Mouse (Mus musculus) ES-E14 (cell line): ENCODE measurements around the gene Pgbd5.

ENCODE experiments used
- HCFC1 ChIP-seq: IDR thresholded peaks from 2 replicates; pipeline ENCODE4 v1.6.1; 2012; ENCODE audit warnings: low read length, inconsistent platforms, borderline replicate concordance; ENCODE audit not compliant: insufficient read depth
- MAFK ChIP-seq: IDR thresholded peaks from 2 replicates; pipeline ENCODE4 v1.6.1; 2014; ENCODE audit warnings: mild to moderate bottlenecking, low read depth, low read length, inconsistent platforms; ENCODE audit not compliant: insufficient read depth
- ZC3H11A ChIP-seq: IDR thresholded peaks from 2 replicates; pipeline ENCODE4 v1.6.1; 2012; ENCODE audit warnings: low read depth, mild to moderate bottlenecking, inconsistent platforms, low read length, borderline replicate concordance

GRCm38 (mm10) chr8:124448962-124449670 lies 9.7 kb upstream of the Pgbd5 start:
- TF ChIP-seq MAFK (no peak), HCFC1 (no peak), ZC3H11A (no peak)
